Mouse (Mus musculus): ENCODE data around the gene Ankrd12. TPM values are rescaled to one million over a fixed set of nuclear protein-coding genes. Genes with fewer than 3 reads are reported as not detected.

Ankrd12 gene
- total RNA-seq, 1 experiment from 2014 or later = 62.8 TPM

DNA sequence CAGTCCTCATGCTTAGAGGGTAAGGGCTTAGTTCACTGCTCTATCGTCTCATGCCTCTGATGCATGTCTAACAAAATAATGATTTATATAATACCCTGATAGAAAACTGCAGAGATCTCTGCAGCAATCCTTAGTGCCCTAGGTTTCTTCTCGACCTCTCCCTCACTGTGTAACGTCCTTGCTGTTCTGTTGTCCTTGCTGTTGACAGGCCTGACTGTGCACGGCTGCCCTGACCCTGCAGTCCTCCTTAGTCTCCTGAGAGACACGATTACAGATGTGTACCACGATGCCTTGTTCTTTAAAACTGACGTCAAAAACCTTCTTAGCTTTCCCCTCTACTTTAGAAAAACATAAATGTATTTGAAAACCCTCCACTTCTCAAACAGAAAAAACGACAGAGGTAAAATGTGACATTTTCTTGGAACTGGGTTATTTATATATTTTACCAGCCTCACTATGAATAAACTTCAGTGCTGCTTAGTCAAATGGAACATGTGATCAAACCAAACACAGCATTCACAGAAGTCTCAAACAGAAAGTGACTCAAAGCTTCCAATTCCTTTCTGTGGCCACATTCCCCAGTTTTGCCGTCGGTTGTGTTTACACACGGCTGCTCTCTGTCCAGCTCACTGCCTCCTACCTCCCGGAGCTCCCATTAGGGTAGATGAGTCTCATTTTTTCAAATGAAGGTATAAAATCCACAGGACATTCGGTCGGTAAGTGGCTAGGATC, 137.3 kb downstream of the Ankrd12 start:
- ATAC-seq (replicated peaks; ENCODE audit: low read depth, poor library complexity, severe bottlenecking) = no peak

DNA sequence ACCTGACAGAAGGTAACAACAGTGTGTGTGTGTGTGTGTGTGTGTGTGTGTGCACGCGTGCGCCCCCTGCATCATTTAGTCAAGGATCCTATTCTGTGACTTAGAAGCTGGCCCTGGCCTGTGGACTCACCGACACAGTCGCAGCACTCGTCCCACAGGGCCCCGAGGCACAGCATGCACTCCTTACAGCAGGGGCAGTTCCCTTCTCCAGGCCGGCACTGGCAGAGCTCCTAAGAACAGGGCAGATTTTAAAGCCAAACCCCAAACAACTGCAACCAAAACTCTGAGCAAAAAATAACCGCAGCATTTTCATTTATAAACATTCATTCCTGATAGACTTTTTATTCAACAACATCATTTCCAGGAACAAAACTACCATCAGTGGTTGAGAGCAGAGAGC, 139.2 kb downstream of the Ankrd12 start:
- no peak for ATAC-seq (replicated peaks; ENCODE audit: low read depth, poor library complexity, severe bottlenecking)

DNA sequence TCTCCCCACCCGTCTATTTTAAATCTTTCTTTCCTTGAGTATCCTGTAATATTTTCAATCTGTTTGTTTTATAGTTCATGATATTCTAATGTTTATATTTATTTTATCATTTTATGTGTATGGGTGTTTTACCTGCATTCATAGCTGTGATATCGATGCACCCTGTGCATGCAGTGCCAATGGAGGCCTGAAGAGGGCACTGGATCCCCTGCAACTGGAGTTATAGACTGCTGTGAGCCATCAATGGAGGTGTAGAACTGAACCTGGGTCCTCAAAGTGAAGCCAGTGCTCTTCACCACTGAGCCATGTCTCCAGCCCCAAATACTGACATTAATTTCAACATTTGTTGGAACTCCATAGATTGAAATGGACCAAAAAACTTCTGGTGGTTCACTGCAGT, 143.1 kb downstream of the Ankrd12 start:
- ATAC-seq (replicated peaks; ENCODE audit: low read depth, poor library complexity, severe bottlenecking) = peak; percentile 52; the same call in 1 of the 2 replicates

DNA sequence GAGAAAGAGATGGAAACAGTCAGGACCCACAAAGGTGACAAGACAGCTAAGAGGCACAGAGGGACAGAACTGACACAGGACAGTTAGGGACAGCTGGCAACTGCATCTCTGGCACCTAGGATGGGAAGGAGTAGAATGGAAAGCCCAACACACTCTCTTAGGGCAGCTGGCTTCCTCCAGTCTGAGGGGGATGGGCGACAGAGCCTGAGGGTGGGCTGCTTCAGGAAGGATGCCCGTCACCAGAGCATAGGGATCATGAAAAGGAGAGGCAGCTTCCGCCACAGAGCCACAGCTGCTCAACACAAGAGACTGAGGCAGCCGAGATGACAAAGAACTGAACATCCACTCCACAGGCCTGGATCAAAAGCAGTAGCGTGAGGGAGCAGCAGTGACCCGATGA, 145.4 kb downstream of the Ankrd12 start:
- no peak for ATAC-seq (replicated peaks; ENCODE audit: low read depth, poor library complexity, severe bottlenecking)

DNA sequence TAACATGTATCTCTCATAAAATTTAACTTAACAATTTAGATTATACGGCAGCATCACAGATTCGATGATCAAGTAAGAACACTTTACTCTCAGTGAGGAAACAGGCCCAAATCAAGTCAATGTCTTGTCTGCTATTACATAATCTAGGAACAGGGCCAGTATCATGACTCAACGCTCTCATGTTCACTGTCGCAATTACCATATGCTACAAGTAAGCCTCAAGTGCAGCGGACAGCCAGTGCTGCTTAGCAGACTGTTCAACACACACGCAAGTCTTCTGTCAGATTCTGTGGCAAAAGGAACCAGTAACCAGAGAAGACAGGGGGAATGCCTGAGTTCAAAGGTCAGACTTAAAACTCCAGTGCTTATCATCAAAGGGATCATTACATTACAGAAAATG, 145.9 kb downstream of the Ankrd12 start:
- ATAC-seq (replicated peaks; ENCODE audit: low read depth, poor library complexity, severe bottlenecking) = peak; percentile 76

DNA sequence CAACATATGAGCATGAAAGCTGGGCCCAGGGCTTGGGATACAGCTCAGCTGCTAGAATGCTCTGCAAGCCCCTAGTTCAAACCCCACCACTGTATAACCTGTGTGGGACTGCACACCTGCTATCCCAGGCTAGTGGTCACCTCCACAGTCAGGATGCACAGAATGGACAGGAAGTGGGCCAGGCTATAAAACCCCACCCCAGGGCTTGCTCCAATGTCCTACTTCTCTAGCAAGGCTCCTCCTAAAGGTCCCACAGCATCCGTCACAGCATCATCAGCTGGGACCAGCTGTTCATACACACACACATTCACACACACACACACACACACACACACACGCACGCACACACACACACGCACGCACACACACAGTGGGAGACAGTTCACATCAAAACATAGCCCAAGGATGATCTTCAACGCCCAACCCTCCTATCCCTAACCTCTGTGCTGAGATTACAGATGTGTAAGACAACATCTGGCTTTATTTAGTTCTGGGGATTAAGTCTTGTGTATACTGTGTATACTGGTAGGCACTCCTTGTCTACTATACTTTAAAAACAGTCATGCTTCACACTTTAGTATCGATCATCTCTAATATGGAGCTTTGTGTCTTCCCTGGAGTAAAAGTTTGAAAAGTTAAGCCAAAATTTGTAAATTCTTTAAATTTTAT, 146.6 kb downstream of the Ankrd12 start:
- no peak for ATAC-seq (replicated peaks; ENCODE audit: low read depth, poor library complexity, severe bottlenecking)

DNA sequence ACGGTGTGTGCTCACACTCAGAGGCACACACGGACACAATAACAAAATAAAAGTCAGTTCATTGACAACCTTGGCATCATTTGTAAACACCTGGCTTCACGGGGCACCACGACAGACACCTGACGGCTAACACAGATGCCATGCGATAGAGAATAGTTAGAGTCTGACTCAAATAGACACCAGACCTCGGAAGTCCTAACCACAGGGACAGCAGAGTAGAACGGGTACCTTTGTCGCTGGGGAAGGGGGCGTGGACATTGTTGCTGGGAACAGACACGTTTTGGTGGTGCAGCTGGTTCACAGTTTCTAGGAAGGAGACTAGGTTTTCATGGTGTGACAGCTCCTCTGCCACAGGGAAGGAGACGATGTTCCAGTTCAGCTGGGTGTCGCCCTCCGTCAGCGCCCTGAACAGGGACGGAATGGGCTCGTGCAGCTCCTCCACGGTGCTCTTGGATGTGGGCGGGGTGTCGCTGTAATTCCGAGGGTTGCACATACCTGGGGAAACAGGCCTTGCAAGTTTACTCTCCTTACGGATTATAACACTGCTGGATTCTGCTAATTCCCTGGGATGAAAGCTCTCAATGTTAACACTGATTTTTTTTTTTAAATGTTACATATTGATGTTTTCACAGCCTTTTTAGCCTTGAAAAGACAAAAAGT, 147.4 kb downstream of the Ankrd12 start:
- ATAC-seq (replicated peaks; ENCODE audit: low read depth, poor library complexity, severe bottlenecking) = no peak

DNA sequence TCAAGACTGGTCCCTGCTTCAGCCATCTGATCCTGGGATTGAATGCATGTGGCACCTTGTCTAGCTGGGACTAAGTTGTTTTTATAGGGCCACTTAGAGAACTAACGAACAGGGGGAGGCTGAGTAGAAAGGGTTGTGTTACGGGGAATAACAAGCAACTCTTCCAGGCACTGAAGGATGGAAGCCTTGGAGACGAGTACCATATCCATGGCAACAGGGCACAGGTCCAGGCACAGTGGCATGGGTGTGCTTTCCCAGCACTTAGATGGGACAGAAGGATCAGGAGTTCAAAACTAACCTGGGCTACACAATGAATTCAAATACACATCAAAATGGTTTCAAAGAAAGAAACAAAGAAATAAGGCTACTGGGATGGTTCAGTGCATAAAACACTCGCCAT, 149.8 kb downstream of the Ankrd12 start:
- ATAC-seq (replicated peaks; ENCODE audit: low read depth, poor library complexity, severe bottlenecking) = no peak

DNA sequence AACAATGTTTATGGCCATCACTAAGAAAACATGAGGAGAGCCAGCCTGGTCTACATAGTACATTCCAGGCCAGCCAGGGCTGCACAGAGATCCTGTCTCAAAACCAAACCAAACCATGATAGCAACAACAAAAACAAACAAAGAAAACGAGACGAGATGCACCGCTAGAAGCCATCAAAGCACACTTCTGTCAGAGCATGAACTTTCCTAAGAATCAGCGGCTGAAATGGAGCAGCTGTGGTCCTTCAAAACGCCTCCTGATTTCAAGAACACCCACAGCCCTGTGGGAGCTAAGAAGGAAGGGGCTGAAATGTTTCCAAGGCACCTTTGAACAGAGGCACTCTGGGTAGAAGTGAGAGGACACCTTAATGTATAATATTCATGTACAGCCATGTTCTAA, 152.7 kb downstream of the Ankrd12 start:
- no peak for ATAC-seq (replicated peaks; ENCODE audit: low read depth, poor library complexity, severe bottlenecking)

DNA sequence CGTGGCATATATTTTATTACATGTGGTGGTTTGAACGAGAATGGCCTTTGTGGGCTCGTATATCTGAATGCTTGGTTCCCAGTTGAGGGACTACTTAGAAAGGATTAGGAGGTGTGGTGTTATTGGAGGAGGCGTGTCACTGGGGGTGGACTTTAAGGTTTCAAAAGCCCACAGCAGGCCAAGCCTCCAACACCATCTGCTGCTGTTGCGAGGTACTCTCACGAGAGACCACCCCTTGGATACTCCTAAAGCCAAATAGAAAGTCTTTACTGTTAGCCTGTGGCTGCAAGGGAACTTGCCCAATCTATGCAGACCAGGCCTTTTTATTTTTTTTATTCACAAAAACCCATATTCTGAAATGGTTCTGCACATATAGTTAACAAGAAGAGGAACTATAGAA, 154.9 kb downstream of the Ankrd12 start:
- no peak for ATAC-seq (replicated peaks; ENCODE audit: low read depth, poor library complexity, severe bottlenecking)

DNA sequence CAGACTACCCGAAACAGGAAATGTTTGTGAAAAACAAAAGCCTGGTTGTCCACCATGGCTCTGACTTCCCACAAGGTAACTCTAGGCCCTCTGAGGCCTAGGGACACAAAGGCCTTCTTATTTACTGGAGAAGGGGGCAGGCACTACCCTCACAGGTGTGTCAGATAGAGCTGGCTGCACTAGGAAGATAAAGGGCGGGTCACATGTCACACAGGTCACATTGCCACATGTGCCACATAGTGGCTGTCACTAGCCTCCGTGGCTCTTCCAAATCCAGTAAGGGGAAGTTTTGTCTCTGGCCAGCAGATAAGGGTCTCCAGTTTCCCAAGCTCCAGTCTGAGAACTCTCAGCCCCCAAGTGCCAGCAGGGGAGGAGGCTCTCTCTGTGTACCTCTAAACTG, 157.7 kb downstream of the Ankrd12 start:
- peak; percentile 54; the same call in 1 of the 2 replicates for ATAC-seq (replicated peaks; ENCODE audit: low read depth, poor library complexity, severe bottlenecking)

DNA sequence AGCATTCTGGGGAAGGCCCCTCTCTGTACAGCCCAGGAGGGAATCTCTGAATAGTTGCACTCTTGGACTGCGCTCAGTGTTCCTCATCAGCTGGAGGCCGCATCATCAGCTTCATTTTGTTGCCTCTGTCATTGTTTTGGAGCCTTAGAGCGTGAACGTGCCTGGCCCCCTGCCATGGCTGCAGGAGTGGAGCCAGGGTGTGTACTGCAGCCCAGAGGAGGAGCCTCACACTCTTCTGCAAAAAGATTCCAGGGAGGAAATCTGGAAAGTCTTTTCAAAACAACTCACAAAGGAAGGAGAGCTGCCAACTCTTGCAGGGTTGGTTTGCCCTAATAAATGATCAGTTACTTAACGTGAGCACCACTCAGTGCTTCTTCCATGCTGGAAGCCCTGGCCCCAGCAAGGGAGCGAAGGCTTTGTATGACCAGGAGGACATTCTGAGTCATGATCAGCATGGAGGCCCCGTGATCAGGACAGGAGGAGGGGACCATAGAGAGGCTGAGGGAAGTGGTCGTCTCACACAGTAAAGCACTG, 160.7 kb downstream of the Ankrd12 start:
- no peak for ATAC-seq (replicated peaks; ENCODE audit: low read depth, poor library complexity, severe bottlenecking)

Other genes with a start within 250 kb of the Ankrd12 start
- gene Ralbp1, start 191.3 kb downstream of the Ankrd12 start, total RNA-seq (2017) = 114 and 116 TPM in 2 replicates
- 21.8 and 23.3 TPM in 2 replicates for gene Twsg1, start 125.9 kb downstream of the Ankrd12 start, total RNA-seq (2017)
- 219 and 270 TPM in 2 replicates for gene Ndufv2, start 24.5 kb upstream of the Ankrd12 start, total RNA-seq (2017)
- 25.9 and 27.5 TPM in 2 replicates for gene Washc1, start 34.5 kb upstream of the Ankrd12 start, total RNA-seq (2017)
- gene Ddx11, start 46.4 kb upstream of the Ankrd12 start, total RNA-seq (2017) = 17.1 and 25.4 TPM in 2 replicates